Mouse (Mus musculus) forebrain, embryonic 14.5 days (tissue): ENCODE results near the gene Adgrg5. TPM values are rescaled to one million over a fixed set of nuclear protein-coding genes. Genes with fewer than 3 reads are reported as not detected.

Experiments
- ATAC-seq: fragments of 200-750 bp; cut with Nextera tagmentation; 2 replicates; pipeline ENCODE4 v1.8.0; 2017; ENCODE audit warnings: mild to moderate bottlenecking, moderate library complexity
- DNase-seq: peaks from one replicate; pipeline ENCODE4 v3.0.0-alpha.2; 2015; ENCODE audit warnings: low spot score
- H3K27ac ChIP-seq: fragments of 300-500 bp; sonication (generic); 2 replicates; pipeline ENCODE4 v1.5.1; 2014; ENCODE audit warnings: low read depth, mild to moderate bottlenecking, control low read depth, low read length, moderate library complexity
- H3K27me3 ChIP-seq: fragments of 300-500 bp; sonication (generic); replicated peaks from 2 replicates; pipeline ENCODE4 v1.6.1; 2014; ENCODE audit warnings: low read length, control low read depth, mixed read lengths; ENCODE audit not compliant: control insufficient read depth, insufficient read depth
- H3K36me3 ChIP-seq: fragments of 300-500 bp; sonication (generic); 2 replicates; pipeline ENCODE4 v1.6.1; 2014; ENCODE audit warnings: low read length, control low read depth; ENCODE audit not compliant: control insufficient read depth, insufficient read depth
- H3K4me1 ChIP-seq: fragments of 300-500 bp; sonication (generic); 2 replicates; pipeline ENCODE4 v1.6.1; 2014; ENCODE audit warnings: antibody characterized with exemption, low read length, control low read depth; ENCODE audit not compliant: control insufficient read depth, insufficient read depth
- H3K4me2 ChIP-seq: fragments of 300-500 bp; sonication (generic); 2 replicates; pipeline ENCODE4 v1.6.1; 2014; ENCODE audit warnings: mild to moderate bottlenecking, control low read depth, low read length
- H3K4me3 ChIP-seq: fragments of 300-500 bp; sonication (generic); 2 replicates; pipeline ENCODE4 v1.5.1; 2014; ENCODE audit warnings: low read depth, low read length, control low read depth
- H3K9ac ChIP-seq: fragments of 300-500 bp; sonication (generic); 2 replicates; pipeline ENCODE4 v1.6.1; 2014; ENCODE audit warnings: mild to moderate bottlenecking, low read length, control low read depth, moderate library complexity
- H3K9me3 ChIP-seq: fragments of 300-500 bp; sonication (generic); replicated peaks from 2 replicates; pipeline ENCODE4 v1.6.1; 2016; ENCODE audit warnings: low read length, control low read depth, mixed read lengths; ENCODE audit not compliant: control insufficient read depth
- WGBS: fragments of 180-500 bp; shearing (Covaris S2); extraction: QIAGEN DNeasy Blood & Tissue Kit; methylation state at CpG from one replicate; pipeline ENCODE4 v1.1.7; 2014; 5-methylcytosine and 5-hydroxymethylcytosine counted together
- polyA plus RNA-seq: library from polyadenylated mRNA; unstranded; fragments of >200 nt; fragmentation: Nextera tagmentation; extraction: Ambion mirVana; gene quantifications from 2 replicates; pipeline ENCODE4 v1.2.1, GENCODE M21; 2014

Adgrg5 gene
- polyA plus RNA-seq, 1 experiment from 2014 or later, result not detected

DNA sequence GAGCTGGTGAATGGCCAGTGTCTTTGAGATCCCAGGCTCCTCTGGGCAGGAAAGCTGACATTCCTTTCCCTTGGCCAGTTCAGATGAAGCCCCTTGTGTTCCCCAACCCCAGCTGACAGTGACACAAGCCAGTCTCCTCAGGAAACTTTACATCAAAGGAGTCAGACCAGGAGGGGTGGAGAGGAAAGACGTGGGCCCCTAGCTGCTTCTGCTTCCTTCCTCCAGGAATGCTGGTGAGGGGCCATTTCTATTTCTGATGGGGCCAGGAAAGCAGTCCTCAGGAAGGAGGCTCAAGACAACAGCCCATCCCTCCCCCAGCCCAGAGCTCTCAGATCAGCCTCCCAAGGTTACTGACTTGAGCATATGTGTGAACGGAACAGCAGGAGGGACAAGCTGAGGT lies 30.6 kb upstream of the Adgrg5 start:
- H3K4me3 ChIP-seq, result no peak overlapping the region
- no peak overlapping the region for H3K9ac ChIP-seq
- no peaks in the 10 kb centered on the region for H3K9me3 ChIP-seq
- 53% methylated on average over 2 of the region's 2 CpGs for WGBS
- H3K27ac ChIP-seq, result no peak overlapping the region
- DNase-seq (no peak), ATAC-seq (no peak)
- no peaks in the 10 kb centered on the region for H3K4me1 ChIP-seq
- no peaks in the 10 kb centered on the region for H3K27me3 ChIP-seq
- H3K4me2 ChIP-seq, result no peak overlapping the region
- no peaks in the 10 kb centered on the region for H3K36me3 ChIP-seq

DNA sequence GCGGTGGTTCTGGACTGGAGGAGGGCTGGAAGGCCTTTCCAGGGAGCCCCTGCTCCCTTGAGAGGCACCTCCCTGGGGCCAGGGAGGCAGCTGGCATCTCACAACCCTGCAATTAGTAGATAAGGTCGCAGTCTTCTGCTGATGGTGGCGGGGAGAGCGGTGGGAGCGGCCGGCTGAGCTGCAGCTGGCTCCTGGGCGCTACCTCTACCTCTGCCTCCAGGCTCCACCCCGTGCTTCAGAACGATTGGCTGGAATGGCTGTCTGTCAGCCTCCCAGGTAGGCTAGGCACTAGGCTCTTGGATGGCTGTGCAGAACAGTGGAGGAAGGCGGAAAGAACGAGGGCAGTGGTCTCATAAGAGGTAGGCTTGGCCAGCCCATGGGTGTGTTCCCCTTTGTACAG lies 24.2 kb upstream of the Adgrg5 start:
- Histone ChIP-seq H3K27me3 (no peaks in the 10 kb centered on the region), H3K36me3 (no peaks in the 10 kb centered on the region), H3K4me3 (no peak overlapping the region), H3K9ac (no peak overlapping the region), H3K4me2 (no peak overlapping the region), H3K9me3 (no peaks in the 10 kb centered on the region), H3K27ac (no peak overlapping the region), H3K4me1 (no peaks in the 10 kb centered on the region)
- no peak for ATAC-seq
- DNase-seq, result no peak
- 6% methylated on average over 11 of the region's 11 CpGs for WGBS

DNA sequence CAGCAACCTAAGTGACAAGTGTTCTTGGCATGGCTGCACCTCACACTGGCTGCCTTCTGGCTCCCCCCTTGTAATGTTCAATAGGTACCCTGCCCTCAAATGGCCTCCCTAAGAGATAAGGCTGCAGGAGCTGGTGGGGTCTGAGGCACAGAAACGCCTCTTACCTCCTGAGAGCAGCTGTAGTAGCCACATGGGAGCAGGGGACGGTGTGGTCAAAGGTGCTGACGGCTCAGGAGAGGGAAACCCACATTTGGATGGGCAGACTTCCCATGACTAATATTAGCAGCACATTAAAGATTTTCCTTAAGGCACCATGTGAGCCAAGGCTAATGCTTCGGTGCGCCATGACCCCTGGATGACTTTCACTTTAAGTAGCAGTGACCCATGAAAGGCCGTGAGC lies 22.9 kb upstream of the Adgrg5 start:
- no peak overlapping the region for H3K9ac ChIP-seq
- 38% methylated on average over 6 of the region's 6 CpGs for WGBS
- H3K36me3 ChIP-seq, result no peaks in the 10 kb centered on the region

DNA sequence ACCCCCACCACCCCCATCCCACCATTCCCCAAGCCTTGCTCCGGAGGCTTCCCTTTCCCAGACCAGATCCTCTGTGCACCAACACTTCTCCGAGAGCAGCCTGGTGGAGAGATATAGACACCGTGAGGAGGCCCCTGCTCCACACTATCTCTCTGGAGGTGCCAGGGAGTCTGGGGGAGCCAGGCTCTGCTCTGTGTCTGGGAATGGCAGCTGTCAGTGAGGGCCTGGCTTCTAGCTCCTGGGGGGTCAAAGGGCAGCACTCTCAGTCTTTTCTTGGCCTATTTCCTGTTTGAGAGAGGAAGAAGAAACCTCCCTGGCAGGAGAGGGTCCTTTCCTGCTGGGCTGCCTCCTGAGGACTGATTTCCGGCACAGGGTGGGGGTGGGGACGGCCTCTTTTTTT lies 22.5 kb upstream of the Adgrg5 start:
- 22% methylated on average over 5 of the region's 5 CpGs for WGBS
- H3K4me2 ChIP-seq, result no peak overlapping the region
- H3K4me1 ChIP-seq, result no peaks in the 10 kb centered on the region

More for the DNA sequence above, 22.9 kb upstream of the Adgrg5 start:
- ATAC-seq (no peak), DNase-seq (no peak)
- Histone ChIP-seq H3K4me2 (no peak overlapping the region), H3K4me1 (no peaks in the 10 kb centered on the region), H3K27ac (no peak overlapping the region), H3K27me3 (no peaks in the 10 kb centered on the region), H3K9me3 (no peaks in the 10 kb centered on the region), H3K4me3 (no peak overlapping the region)

DNA sequence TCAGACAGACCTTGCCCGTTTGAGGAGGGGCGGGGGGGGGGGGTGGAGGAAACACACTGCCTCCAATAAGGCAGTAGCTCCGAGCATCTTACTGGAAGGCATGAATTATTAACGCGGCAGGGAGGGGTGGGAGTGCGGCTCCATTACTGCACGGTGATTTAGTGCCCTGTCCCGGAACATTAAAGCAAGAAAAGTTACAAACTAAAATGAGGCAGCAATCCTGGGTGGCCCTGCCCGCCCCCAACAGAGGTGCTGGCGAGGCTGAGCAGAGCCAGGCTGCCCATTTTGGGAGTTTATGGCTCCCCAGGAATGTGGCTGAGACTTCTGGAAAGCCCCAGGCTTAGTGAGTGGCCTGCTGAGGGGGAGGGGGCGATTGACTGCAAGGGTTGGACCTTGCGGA lies 19.8 kb upstream of the Adgrg5 start:
- H3K4me1 ChIP-seq, result no peaks in the 10 kb centered on the region
- H3K27ac ChIP-seq, result no peak overlapping the region
- H3K4me3 ChIP-seq, result no peak overlapping the region
- H3K9me3 ChIP-seq, result no peaks in the 10 kb centered on the region
- ATAC-seq, result no peak
- H3K4me2 ChIP-seq, result no peak overlapping the region
- H3K9ac ChIP-seq, result no peak overlapping the region
- H3K36me3 ChIP-seq, result no peaks in the 10 kb centered on the region
- H3K27me3 ChIP-seq, result no peaks in the 10 kb centered on the region
- WGBS, result 77% methylated on average over 12 of the region's 12 CpGs
- no peak for DNase-seq

More for the DNA sequence above, 22.5 kb upstream of the Adgrg5 start:
- Histone ChIP-seq H3K4me3 (no peak overlapping the region), H3K9me3 (no peaks in the 10 kb centered on the region), H3K36me3 (no peaks in the 10 kb centered on the region), H3K27ac (no peak overlapping the region), H3K9ac (no peak overlapping the region), H3K27me3 (no peaks in the 10 kb centered on the region)
- no peak for DNase-seq
- no peak for ATAC-seq

DNA sequence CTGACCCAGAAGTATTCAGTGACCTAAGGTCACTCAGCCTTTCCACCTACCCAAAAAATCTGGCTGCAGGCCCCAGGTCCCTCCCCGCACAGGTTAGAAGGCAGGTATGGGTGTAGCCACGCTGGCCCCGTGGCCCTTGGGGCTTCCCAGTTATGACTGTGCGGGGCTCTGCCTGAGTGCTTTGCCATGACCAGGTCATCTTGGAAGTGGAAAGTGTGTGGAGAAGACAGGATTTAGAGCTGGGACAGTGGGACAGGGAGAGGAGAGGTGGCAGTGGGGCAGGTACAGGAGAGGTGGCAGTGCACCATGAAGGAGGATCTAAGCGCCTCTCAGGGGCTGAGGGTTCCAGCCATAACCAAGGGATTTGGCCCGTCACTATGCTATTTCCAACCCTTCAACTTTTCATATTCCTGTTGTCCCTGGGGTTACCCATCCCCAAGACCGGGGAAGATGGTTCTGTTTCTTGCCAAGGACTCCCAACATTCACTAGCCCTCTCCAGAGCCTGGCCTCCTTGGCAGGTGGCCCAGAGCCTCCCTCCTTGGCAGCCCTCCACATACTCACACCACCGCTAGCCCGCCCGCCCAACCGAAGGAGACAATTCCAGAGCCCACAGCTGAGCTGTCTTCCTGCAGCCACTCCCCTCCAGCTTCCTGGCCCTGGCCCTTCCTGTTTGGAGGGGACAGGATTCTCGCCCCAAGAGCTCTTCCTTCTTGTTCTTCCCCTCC lies 18.9 kb upstream of the Adgrg5 start:
- DNase-seq (peak; percentile 74), ATAC-seq (peak; percentile 73)
- no peaks in the 10 kb centered on the region for H3K27me3 ChIP-seq
- H3K4me1 ChIP-seq, result no peaks in the 10 kb centered on the region
- H3K9me3 ChIP-seq, result no peaks in the 10 kb centered on the region
- H3K4me3 ChIP-seq, result no peak overlapping the region
- H3K9ac ChIP-seq, result no peak overlapping the region
- H3K27ac ChIP-seq, result no peak overlapping the region
- WGBS, result 64% methylated on average over 12 of the region's 12 CpGs
- no peaks in the 10 kb centered on the region for H3K36me3 ChIP-seq
- no peak overlapping the region for H3K4me2 ChIP-seq

DNA sequence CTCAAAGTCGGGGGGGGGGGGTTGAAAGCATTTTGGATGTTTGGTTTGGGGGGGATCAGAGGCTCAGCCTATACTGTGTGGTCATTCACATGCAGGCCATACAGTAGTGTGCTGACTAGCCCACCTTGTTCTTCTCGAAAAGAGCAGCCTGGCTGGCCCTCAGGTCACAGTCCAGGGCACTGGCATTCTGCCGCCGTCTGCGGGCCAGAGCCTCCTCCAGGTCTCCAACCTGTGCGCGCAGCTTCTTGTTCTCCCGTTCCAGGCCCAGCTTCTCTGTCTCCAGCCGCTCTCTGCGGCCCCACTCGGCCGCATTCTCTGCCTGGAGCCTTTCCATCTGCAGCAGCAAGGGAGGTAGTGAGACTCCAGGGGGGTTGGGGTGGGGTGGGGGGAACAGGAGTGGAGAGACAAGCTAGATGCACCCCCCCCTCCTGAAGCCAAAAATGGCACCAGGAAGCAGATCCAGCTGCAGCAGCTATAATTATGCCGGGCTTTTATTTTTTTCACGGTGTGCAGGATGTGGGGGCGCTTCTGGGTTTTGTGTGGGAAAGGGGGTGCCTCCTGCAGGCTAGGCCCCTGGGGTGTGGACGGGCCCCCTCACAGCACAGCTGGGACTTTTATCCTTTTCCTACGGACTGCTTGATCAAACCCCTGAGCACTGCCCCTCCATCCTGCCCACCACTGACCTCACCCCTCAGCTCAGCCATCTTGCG lies 15.7 kb upstream of the Adgrg5 start:
- DNase-seq, result no peak
- peaks cover under 1% of the 10 kb centered on the region; the same call in 1 of the 2 replicates for H3K4me1 ChIP-seq
- no peak overlapping the region for H3K9ac ChIP-seq
- H3K27me3 ChIP-seq, result peaks cover 5% of the 10 kb centered on the region; the same call in 1 of the 2 replicates
- 88% methylated on average over 18 of the region's 18 CpGs for WGBS
- no peaks in the 10 kb centered on the region for H3K36me3 ChIP-seq
- no peak overlapping the region for H3K4me2 ChIP-seq
- H3K27ac ChIP-seq, result no peak overlapping the region
- H3K9me3 ChIP-seq, result no peaks in the 10 kb centered on the region
- no peak overlapping the region for H3K4me3 ChIP-seq
- ATAC-seq, result no peak

DNA sequence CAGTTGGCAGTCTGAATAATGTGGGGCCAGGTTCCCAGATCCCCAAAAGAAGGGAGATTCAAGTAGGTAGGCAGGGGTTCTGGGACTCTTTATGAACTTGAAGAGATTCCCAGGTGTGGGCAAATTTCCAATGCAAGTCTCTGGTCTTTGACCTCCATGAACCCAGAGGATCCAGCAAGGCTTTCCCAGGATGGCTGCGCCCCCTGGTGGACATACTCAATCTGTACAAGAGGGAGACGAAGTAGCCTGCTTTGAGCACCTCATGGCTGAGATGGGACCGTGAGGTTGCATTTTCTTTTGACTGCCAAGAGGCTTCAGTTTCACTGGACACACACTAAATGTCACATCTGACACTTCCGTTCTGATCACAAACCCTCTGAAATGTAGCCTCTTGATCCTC lies 14.6 kb upstream of the Adgrg5 start:
- Histone ChIP-seq H3K4me3 (no peak overlapping the region), H3K4me1 (peaks cover 4% of the 10 kb centered on the region; the same call in 1 of the 2 replicates), H3K27ac (no peak overlapping the region), H3K9ac (no peak overlapping the region), H3K4me2 (no peak overlapping the region), H3K36me3 (no peaks in the 10 kb centered on the region), H3K27me3 (peaks cover 7% of the 10 kb centered on the region; the same call in 1 of the 2 replicates), H3K9me3 (no peaks in the 10 kb centered on the region)
- 6% methylated on average over 4 of the region's 4 CpGs for WGBS
- ATAC-seq, result no peak
- peak; percentile 83 for DNase-seq
